Mouse (Mus musculus) cortical plate, adult 2 months (tissue): Measurements from ENCODE around the gene Tbc1d16. TPM values are rescaled to one million over a fixed set of nuclear protein-coding genes. Genes with fewer than 3 reads are reported as not detected.
"Not testable (repeated sequence)": the region's sequence is repeated elsewhere in the genome, so short reads cannot be mapped to it uniquely, and the experiment has no call there.

Experiments used
- H3K27ac ChIP-seq: fragments of 200-500 bp; 2 replicates; pipeline ENCODE4 v1.5.1; 2012; ENCODE audit warnings: low read length, control low read depth, inconsistent platforms; ENCODE audit not compliant: insufficient read depth
- H3K4me1 ChIP-seq: fragments of 200-500 bp; 2 replicates; pipeline ENCODE4 v1.6.1; 2011; ENCODE audit warnings: low read length; ENCODE audit not compliant: control insufficient read depth, insufficient read depth
- H3K4me3 ChIP-seq: fragments of 200-500 bp; 2 replicates; pipeline ENCODE4 v1.5.1; 2011; ENCODE audit warnings: mild to moderate bottlenecking, low read length, control low read depth; ENCODE audit not compliant: insufficient read depth
- CTCF ChIP-seq: fragments of 200-500 bp; IDR thresholded peaks from 2 replicates; pipeline ENCODE4 v1.5.1; 2011; ENCODE audit warnings: mild to moderate bottlenecking, control low read depth, low read length; ENCODE audit not compliant: insufficient read depth; ENCODE audit errors: extremely low read depth
- POLR2A ChIP-seq: fragments of 200-500 bp; IDR thresholded peaks from 2 replicates; pipeline ENCODE4 v1.6.1; 2011; ENCODE audit warnings: mild to moderate bottlenecking, low read length, control low read depth; ENCODE audit not compliant: insufficient read depth; ENCODE audit errors: extremely low read depth
- polyA plus RNA-seq: library from polyadenylated mRNA; depleted of rRNA; stranded (reverse); fragments of >200 nt; gene quantifications from 2 replicates; pipeline ENCODE4 v1.2.3, GENCODE M21; 2012; rRNA removed

The Tbc1d16 gene
- polyA plus RNA-seq = 15.5 and 17.6 TPM in 2 replicates

DNA sequence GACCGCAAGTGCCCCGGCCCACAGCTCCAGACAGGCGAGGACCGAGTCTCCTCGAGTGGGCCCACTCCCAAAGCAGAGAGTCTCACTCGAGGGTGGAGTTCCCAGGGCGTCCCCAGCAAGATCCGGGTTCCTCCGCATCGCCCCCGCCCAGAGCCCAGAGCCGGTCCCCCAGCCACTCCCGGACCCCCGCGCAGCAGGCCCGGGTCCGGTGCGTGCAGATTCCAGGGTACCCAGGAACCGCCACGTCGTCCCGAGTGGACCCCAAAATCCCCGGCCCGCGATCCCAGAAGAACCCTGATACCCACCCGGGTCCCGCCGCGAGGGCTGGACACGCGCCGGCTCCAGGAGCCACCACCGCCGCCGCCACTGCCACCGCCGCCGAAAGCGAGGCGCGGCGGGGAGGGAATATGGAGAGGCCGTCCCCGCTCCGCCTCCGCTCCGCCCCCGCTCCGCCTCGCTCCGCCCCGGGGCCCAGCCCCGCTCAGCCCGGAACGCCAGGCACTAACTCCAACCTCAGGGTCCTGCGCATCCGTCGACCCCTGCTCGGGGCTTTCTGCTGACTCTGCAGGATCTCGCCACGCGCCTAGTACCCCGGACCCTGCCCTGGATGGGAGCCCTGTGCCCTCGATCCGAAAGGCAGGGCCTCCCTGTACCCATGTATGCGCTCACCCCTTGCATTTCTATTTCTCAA, at the start of gene Tbc1d16, which contains the start of gene Ccdc40:
Gene Tbc1d16 (minus strand): TSS at position 409 of the 691 bp plus-strand sequence.
Gene Ccdc40 (plus strand): TSS at position 482 of the 691 bp plus-strand sequence.
- H3K4me1 ChIP-seq = no peaks in the 10 kb centered on the region
- H3K27ac ChIP-seq = no peak within 1 kb of the TSS; the same call in 1 of the 2 replicates
- peak within 1 kb of the TSS; percentile 32 for H3K4me3 ChIP-seq
- TF ChIP-seq CTCF = no peak
- no peak for TF ChIP-seq POLR2A

DNA sequence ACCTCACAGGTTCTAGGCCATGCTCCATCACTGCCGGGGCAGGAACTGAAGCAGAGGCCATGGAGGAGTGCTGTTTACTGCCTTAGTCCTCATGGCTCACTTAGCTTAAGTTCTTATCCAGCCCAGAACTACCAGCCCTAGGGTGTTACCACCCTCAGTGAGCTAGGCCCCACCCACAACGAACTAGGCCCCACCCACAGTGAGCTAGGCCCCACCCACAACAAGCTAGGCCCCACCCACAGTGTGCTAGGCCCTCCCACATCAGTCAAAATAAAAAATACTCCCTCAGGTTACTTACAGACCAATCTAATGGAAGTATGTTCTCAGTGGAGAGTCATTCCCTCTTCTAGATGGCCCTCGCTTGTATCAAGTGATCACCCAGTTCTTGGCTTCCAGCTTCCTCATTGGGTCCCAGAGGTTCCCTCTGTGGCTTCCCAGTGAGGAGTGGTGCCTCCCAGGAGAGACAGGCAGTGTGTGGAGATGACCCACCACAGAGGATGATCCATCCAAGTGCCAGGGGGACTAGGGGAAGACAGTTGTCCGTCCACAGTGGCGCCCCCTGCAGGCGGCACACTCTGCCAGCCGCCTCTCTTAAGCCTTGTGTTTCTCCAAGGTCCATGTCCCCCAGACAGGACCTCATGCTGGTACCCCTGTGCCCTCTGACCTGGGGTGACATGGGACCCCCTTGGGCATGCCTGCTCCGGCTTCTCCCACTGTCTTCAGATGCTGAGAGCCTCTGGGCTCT, 45.1 kb upstream of the Tbc1d16 start:
- TF ChIP-seq CTCF (no peak), POLR2A (no peak)
- no peak overlapping the region for H3K27ac ChIP-seq

DNA sequence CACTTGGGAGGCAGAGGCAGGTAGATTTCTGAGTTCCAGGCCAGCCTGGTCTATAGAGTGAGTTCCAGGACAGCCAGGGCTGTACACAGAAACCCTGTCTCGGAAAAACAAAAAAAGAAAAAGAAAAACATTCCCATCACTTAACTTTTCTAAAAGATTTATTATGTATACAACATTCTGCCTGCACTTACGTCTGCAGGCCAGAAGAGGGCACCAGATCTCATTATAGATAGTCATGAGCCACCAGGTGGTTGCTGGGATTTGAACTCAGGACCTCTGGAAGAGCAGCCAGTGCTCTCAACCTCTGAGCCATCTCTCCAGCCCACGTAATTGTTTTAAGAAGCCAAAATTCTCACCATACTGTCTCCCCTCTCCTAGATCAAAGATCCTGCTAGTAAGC, 44.2 kb upstream of the Tbc1d16 start:
- TF ChIP-seq CTCF = peak; percentile 31
- H3K4me1 ChIP-seq, H3K4me3 ChIP-seq, H3K27ac ChIP-seq: not testable (repeated sequence)

More for the DNA sequence above, 45.1 kb upstream of the Tbc1d16 start:
- Histone ChIP-seq H3K4me3 (no peak overlapping the region), H3K4me1 (0 out of 2 replicates have a peak, but pooled peaks cover 3% of the 10 kb centered on the region)

DNA sequence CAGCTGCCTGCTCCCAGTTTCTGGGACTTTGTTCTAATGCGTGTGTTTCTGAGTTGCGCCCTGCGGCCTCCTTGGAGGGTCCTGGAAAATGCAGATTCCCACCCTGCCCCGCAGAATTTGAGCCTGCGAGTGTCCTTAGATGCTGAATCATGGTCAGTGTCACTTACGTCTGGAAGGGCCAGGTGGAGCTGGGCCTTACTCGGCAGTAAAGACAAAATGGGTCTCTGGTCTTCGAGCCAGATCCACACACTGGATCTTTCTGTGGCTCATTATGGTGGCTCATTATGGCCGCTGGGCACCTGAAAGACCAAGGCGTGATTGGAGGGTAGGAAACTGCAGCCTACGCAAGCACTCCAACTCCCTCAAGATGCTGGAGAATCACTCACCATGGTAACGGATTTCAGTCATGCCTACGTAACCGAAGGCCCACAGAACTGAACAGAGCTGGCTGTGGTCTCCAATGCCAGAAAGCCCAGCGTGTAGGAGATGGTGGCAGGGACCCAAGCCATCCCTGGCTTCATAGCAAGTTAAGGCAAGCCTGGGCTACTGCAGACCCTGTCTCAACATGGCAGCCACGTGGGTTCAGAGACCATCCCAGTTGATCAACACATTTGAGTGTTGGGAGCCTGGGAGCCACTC, 40.4 kb upstream of the Tbc1d16 start:
- Histone ChIP-seq H3K4me1 (0 out of 2 replicates have a peak, but pooled peaks cover 3% of the 10 kb centered on the region), H3K27ac (peak overlapping the region; percentile 74), H3K4me3 (peak overlapping the region; percentile 72)
- TF ChIP-seq CTCF = no peak
- peak; percentile 52; the same call in 1 of the 2 replicates for TF ChIP-seq POLR2A

DNA sequence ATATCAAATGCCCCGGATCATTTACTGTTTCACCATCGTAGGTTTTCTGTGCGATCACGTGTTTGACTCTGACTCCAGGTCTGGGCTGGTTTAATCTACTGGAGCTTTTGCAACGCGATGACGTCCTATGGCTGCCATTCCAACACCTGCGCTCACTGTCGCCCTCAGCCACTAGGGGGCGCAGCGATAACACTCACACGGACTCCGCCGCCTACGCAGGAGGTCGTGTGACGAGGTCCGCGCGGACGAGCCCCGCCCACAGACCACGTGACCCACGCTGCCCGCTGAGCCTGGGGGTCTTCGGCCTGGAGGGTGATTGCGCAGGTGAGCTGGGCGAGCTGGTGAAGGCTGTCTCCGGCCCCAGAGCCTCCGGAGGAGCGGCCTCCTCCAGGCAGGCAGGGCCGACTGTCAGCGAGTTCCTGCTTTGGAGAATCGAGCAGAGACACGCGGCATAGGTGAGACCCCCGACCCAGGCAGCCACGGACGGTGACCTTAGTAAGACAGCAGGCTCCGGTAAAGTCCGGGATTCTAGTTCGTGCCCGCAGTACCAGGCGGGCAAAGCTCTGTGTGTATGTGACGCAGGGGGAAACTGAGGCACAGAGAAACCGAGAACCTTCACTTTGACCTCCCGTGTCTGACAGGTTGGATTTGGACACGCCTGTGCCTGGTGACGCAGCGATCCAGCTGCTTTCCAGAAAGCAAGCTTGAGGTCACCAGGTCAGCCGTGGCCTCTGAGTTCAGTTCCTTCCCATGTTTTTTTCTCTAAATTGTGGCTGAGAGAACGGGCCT, 39.7 kb upstream of the Tbc1d16 start, which contains the start of gene Gaa:
Gene Gaa (plus strand): TSS at position 120 of the 789 bp plus-strand sequence.
- Histone ChIP-seq H3K27ac (peak within 1 kb of the TSS; percentile 74), H3K4me3 (peak within 1 kb of the TSS; percentile 72), H3K4me1 (0 out of 2 replicates have a peak, but pooled peaks cover 3% of the 10 kb centered on the region)
- TF ChIP-seq POLR2A (peak; percentile 62; the same call in 1 of the 2 replicates), CTCF (peak; percentile 90)

DNA sequence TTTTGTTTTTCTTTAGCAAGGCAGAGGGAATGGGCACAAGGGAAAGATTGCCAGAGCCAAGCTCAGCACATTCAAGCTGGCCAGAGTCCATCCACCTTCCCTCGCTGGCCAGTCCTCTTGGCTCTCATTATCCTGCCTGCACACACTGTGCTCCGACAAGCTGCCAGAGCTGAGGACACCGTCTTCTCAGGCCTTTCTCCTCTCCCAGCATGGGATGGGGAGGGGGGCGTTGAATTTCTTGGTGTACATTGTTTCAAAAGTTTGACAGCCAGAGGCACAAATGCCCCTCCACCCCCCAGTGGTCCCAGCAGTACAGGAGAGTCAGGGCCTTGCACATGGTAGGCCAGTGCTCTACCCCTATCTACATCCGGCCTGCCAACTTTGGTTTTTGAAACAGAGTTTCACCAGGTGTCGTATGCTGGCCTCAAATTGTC, 39.0 kb upstream of the Tbc1d16 start:
- H3K27ac ChIP-seq = no peak overlapping the region

DNA sequence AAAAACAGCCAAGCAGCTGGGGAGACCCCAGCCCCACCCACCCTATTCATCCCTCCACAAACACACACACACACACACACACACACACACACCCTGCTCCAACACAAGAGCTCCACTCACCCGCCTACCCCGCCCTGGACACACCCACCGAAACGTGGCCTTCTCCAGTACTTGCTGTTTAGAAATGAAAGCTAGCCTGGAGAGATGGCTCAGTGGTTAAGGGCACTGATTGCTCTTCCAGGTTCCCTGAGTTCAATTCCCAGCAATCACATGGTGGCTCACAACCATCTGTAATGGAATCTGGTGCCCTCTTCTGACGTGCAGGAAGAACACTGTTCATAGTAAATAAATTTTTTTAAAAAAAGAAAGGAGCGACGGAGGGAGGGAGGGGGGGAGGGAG, 37.5 kb upstream of the Tbc1d16 start:
- Histone ChIP-seq H3K27ac (no peak overlapping the region), H3K4me1 (0 out of 2 replicates have a peak, but pooled peaks cover 3% of the 10 kb centered on the region), H3K4me3 (no peak overlapping the region)
- TF ChIP-seq CTCF (no peak), POLR2A (no peak)

More for the DNA sequence above, 39.0 kb upstream of the Tbc1d16 start:
- 0 out of 2 replicates have a peak, but pooled peaks cover 3% of the 10 kb centered on the region for H3K4me1 ChIP-seq
- H3K4me3 ChIP-seq = no peak overlapping the region; the same call in 1 of the 2 replicates
- no peak for TF ChIP-seq POLR2A
- TF ChIP-seq CTCF = no peak

DNA sequence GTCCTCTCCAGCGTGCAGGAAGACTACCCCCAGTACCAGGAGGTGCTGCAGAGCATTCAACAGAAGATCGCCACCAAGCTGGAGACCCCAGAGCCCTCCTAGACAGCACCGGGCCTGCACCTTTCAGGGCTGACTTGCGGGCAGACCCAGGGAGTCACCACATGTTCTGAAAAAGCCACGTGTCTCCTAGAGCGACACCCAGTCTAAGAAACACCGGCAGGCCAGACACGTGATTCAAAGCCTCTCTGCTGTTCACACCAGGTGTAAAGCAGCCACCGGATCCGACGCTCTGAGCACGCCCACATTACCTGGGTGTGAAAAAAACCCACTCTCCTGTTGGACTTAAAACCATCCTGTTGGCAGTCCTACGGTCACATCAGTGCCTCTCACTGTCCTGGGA, 36.1 kb upstream of the Tbc1d16 start:
- Histone ChIP-seq H3K4me3 (no peak overlapping the region), H3K4me1 (no peaks in the 10 kb centered on the region), H3K27ac (no peak overlapping the region)
- TF ChIP-seq CTCF (no peak), POLR2A (no peak)

DNA sequence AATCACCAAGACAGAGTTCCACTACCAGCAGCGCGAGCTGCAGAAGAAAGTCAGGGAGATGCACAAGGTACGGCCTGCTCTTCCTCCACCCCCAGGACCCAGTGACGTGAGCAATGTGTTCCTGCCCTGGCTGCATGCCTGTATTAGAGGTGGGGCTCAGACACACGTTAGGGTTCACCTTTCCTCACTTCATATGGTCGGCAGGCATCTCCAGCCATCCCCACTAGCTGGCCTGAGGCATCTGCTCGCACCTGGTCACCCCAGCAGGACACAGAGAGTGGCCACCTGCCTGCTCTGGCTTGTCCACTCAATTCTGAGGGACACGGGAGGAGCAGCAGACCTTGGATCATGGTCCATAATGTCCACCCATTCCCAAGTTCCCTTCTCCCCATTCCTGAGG, 31.7 kb upstream of the Tbc1d16 start:
- no peaks in the 10 kb centered on the region for H3K4me1 ChIP-seq

More for the DNA sequence above, 31.7 kb upstream of the Tbc1d16 start:
- H3K27ac ChIP-seq = no peak overlapping the region
- H3K4me3 ChIP-seq = no peak overlapping the region
- TF ChIP-seq CTCF (no peak), POLR2A (no peak)
